Mouse (Mus musculus) neural tube, embryonic 14.5 days (tissue): ENCODE measurements around the gene Lrmda. TPM values are rescaled to one million over a fixed set of nuclear protein-coding genes. Genes with fewer than 3 reads are reported as not detected.

Experiments used
- ATAC-seq: fragments of 200-750 bp; cut with Nextera tagmentation; 2 replicates; pipeline ENCODE4 v1.8.0; 2017; ENCODE audit warnings: low read depth, mild to moderate bottlenecking, moderate TSS enrichment, moderate library complexity
- H3K27ac ChIP-seq: fragments of 300-500 bp; sonication (generic); 2 replicates; pipeline ENCODE4 v1.5.1; 2014; ENCODE audit warnings: low read depth, mild to moderate bottlenecking, control low read depth, low read length, moderate library complexity, mixed read lengths
- H3K27me3 ChIP-seq: fragments of 300-500 bp; sonication (generic); 2 replicates; pipeline ENCODE4 v1.6.1; 2014; ENCODE audit warnings: low read length; ENCODE audit not compliant: control insufficient read depth, insufficient read depth
- H3K36me3 ChIP-seq: fragments of 300-500 bp; sonication (generic); 2 replicates; pipeline ENCODE4 v1.6.1; 2014; ENCODE audit warnings: low read length, mixed read lengths; ENCODE audit not compliant: control insufficient read depth, insufficient read depth
- H3K4me1 ChIP-seq: fragments of 300-500 bp; sonication (generic); 2 replicates; pipeline ENCODE4 v1.6.1; 2014; ENCODE audit warnings: low read length; ENCODE audit not compliant: control insufficient read depth, insufficient read depth
- H3K4me2 ChIP-seq: fragments of 300-500 bp; sonication (generic); 2 replicates; pipeline ENCODE4 v1.6.1; 2014; ENCODE audit warnings: mild to moderate bottlenecking, low read depth, low read length, control low read depth
- H3K4me3 ChIP-seq: fragments of 300-500 bp; sonication (generic); 2 replicates; pipeline ENCODE4 v1.5.1; 2014; ENCODE audit warnings: low read depth, low read length, control low read depth, mixed read lengths
- H3K9ac ChIP-seq: fragments of 300-500 bp; sonication (generic); replicated peaks from 2 replicates; pipeline ENCODE4 v1.6.1; 2014; ENCODE audit warnings: low read depth, mild to moderate bottlenecking, control low read depth, low read length, mixed read lengths
- H3K9me3 ChIP-seq: fragments of 300-500 bp; sonication (generic); 2 replicates; pipeline ENCODE4 v1.6.1; 2016; ENCODE audit warnings: low read length; ENCODE audit not compliant: control insufficient read depth
- WGBS: fragments of 180-500 bp; shearing (Covaris S2); extraction: QIAGEN DNeasy Blood & Tissue Kit; methylation state at CpG from one replicate; pipeline ENCODE4 v1.1.7; 2014; 5-methylcytosine and 5-hydroxymethylcytosine counted together
- polyA plus RNA-seq: library from polyadenylated mRNA; unstranded; fragments of >200 nt; fragmentation: Nextera tagmentation; extraction: Ambion mirVana; gene quantifications from 2 replicates; pipeline ENCODE4 v1.2.1, GENCODE M21; 2014

Lrmda gene
- polyA plus RNA-seq, 1 experiment from 2014 or later, result 0.35 TPM

DNA sequence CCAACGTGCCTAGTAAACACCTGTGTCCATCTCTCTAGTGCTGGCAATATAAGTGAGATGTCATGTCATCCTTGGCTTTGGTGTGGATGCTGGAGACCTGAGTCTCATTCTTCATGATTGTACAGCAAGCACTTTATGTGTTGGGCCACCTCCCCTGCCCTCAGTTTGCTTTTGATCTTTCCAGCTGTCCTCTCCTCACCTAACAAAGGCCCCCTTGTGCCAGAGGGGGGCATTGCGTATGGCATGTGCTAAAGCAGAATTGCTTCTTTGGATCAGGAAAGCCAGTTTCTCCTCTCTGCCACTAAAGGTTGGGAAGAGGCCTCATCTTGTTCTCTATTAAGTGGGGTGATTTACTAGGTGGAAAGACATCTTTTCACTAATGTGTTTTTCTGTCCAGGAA, 264.2 kb downstream of the Lrmda start:
- H3K27me3 ChIP-seq, result no peaks in the 10 kb centered on the region
- H3K4me1 ChIP-seq, result peaks cover 4% of the 10 kb centered on the region; the same call in 1 of the 2 replicates
- no peaks in the 10 kb centered on the region for H3K36me3 ChIP-seq
- no peak for ATAC-seq
- no peaks in the 10 kb centered on the region for H3K9me3 ChIP-seq
- no peak overlapping the region for H3K9ac ChIP-seq
- H3K4me2 ChIP-seq, result no peak overlapping the region
- 83% methylated on average over 2 of the region's 2 CpGs for WGBS
- H3K27ac ChIP-seq, result no peak overlapping the region
- no peak overlapping the region for H3K4me3 ChIP-seq

DNA sequence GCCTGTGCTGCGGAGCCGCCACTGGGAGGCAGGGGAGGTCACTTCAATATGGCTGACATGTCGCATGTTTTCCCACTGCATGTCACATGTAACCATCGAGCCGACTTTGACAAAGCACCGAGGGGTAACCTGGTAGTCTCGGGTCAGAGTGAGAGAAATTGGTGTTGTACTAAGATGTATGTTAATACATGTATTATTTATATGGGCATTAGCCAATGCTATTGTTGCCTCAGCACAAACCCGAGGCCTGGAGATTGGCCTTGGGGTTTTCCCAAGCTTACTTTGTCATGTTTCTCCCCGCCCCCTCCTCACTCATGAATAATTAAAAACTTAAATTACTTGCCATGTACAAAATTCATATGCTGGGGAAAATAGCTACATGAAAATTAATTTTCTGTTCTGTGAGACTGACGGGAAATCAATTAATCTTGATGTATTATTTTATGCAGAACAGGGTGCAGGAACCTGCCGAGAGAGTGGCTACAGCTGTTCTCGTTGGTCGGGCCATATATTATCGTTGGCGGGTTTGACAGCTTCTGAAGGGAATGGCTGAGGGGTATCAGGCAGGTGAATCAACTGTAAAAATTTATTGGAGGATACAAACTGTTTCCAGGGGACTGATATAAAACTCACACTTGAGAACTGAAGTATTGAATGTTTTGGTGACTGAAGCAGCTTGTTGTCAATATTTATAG, 265.5 kb downstream of the Lrmda start:
- Histone ChIP-seq H3K4me2 (no peak overlapping the region), H3K4me1 (peaks cover 4% of the 10 kb centered on the region; the same call in 1 of the 2 replicates), H3K27ac (no peak overlapping the region), H3K9ac (no peak overlapping the region), H3K36me3 (no peaks in the 10 kb centered on the region), H3K4me3 (no peak overlapping the region), H3K27me3 (no peaks in the 10 kb centered on the region), H3K9me3 (no peaks in the 10 kb centered on the region)
- peak; percentile 70; the same call in 1 of the 2 replicates for ATAC-seq
- WGBS, result 48% methylated on average over 15 of the region's 15 CpGs

DNA sequence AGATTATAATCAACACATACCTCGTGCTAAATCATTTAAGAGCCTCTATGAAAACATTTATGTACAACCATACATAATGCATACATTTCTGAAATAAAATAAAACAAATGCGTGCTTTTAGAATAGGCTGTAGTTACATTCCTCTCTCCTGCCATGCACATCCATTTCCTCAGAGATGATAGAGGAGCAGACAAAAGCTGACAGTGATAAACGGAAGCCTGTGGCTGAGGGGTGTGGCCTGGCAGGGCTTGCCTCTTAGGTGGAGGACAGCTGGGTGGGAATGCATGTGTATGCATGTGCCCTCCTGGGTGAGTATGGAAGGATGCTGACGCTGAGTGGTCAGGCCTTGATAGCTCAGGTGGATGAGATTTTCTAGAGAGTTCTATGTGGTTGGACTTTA, 266.3 kb downstream of the Lrmda start:
- ATAC-seq, result no peak
- H3K4me1 ChIP-seq, result peaks cover 4% of the 10 kb centered on the region; the same call in 1 of the 2 replicates
- H3K9ac ChIP-seq, result no peak overlapping the region
- H3K27me3 ChIP-seq, result no peaks in the 10 kb centered on the region
- WGBS, result 64% methylated on average over 4 of the region's 4 CpGs
- no peaks in the 10 kb centered on the region for H3K36me3 ChIP-seq
- H3K4me3 ChIP-seq, result no peak overlapping the region
- no peak overlapping the region for H3K27ac ChIP-seq
- no peaks in the 10 kb centered on the region for H3K9me3 ChIP-seq
- no peak overlapping the region for H3K4me2 ChIP-seq

DNA sequence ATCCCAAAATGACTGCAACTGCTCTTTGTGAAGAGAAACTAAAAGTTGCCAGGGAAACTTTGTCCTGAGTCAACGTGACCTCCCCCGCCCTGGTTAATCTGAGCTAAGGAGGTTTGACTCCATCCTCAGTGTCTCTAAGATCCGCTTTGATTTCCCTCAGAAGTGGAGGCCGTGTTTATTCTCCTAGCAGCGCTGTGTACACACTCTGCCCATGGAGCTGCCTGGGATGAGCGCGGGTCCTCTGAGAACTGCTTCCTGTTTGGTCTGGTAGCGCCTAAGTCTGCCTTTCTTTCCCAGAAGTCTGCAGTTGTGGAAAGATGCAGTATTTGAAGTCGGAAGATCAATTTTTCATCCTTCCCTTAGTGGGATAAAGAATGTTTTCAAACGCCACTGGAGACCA, 268.7 kb downstream of the Lrmda start:
- H3K4me2 ChIP-seq, result no peak overlapping the region
- peaks cover 4% of the 10 kb centered on the region; the same call in 1 of the 2 replicates for H3K4me1 ChIP-seq
- no peak overlapping the region for H3K9ac ChIP-seq
- H3K9me3 ChIP-seq, result no peaks in the 10 kb centered on the region
- 69% methylated on average over 10 of the region's 10 CpGs for WGBS
- H3K27me3 ChIP-seq, result no peaks in the 10 kb centered on the region
- H3K27ac ChIP-seq, result no peak overlapping the region
- no peaks in the 10 kb centered on the region for H3K36me3 ChIP-seq
- no peak for ATAC-seq
- H3K4me3 ChIP-seq, result no peak overlapping the region

DNA sequence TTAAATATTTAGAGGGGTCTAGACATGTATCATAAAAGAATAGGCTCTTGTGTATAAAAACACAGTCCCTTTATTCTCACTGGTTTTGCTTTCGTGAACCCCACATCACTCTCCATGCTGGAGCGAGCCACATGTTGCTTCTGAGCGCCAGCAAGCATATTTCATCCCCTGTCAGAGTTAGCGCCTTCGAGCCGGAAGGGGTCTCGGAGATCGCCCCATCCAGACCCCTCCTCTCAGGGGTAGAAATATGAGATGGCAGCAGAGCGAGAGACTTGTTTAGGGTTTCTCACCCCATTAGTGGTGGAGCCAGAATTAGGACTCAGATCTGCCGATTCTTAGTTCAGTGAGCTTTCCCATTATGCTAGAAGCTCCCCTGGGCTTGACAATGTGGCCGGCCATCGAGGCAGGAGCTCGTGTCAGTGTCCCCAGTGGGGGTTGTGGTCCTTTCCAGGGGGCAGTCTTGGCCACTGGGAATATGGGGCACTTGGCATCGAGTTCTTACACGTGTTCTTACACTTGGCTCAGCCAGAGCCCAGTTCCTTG, 269.9 kb downstream of the Lrmda start:
- 59% methylated on average over 15 of the region's 15 CpGs for WGBS
- Histone ChIP-seq H3K27ac (no peak overlapping the region), H3K4me2 (no peak overlapping the region)

DNA sequence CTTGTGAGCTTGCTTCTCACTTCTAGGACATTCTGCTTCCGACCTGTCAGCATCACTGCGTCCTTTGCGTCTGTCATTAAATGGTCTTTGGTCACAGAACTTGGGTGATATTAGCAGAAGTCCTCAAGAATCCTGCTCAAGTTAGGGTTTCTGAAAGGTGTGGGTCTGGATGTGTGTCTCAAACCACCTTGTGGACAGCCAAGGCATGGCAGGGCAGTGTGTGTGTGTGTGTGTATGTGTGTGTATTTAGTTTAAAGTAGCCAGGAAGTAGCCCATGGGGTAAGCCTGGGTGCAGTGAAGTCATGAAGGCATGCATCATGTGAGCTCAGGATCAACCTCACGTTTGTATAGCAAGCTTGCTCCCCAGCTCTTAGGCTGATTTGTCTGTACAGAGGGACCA, 274.9 kb downstream of the Lrmda start:
- no peak for ATAC-seq
- H3K27ac ChIP-seq, result no peak overlapping the region
- no peak overlapping the region for H3K4me3 ChIP-seq
- H3K4me1 ChIP-seq, result peaks cover 2% of the 10 kb centered on the region; the same call in 1 of the 2 replicates
- H3K9me3 ChIP-seq, result no peaks in the 10 kb centered on the region
- no peaks in the 10 kb centered on the region for H3K27me3 ChIP-seq
- H3K9ac ChIP-seq, result no peak overlapping the region
- no peak overlapping the region for H3K4me2 ChIP-seq
- no peaks in the 10 kb centered on the region for H3K36me3 ChIP-seq
- 88% methylated on average over 4 of the region's 4 CpGs for WGBS

More for the DNA sequence above, 269.9 kb downstream of the Lrmda start:
- H3K27me3 ChIP-seq, result no peaks in the 10 kb centered on the region
- ATAC-seq, result no peak
- H3K36me3 ChIP-seq, result no peaks in the 10 kb centered on the region
- no peaks in the 10 kb centered on the region for H3K9me3 ChIP-seq
- H3K4me1 ChIP-seq, result peaks cover 4% of the 10 kb centered on the region; the same call in 1 of the 2 replicates
- no peak overlapping the region for H3K4me3 ChIP-seq
- H3K9ac ChIP-seq, result no peak overlapping the region

GRCm38 (mm10) chr14:22296655-22297239, 277.2 kb downstream of the Lrmda start:
- H3K4me2 ChIP-seq, result no peak overlapping the region
- H3K9ac ChIP-seq, result no peak overlapping the region
- ATAC-seq, result no peak
- no peak overlapping the region for H3K4me3 ChIP-seq
- no peaks in the 10 kb centered on the region for H3K36me3 ChIP-seq
- no peaks in the 10 kb centered on the region for H3K9me3 ChIP-seq
- 35% methylated on average over 3 of the region's 3 CpGs for WGBS
- H3K27ac ChIP-seq, result no peak overlapping the region
- H3K27me3 ChIP-seq, result no peaks in the 10 kb centered on the region
- peaks cover 2% of the 10 kb centered on the region; the same call in 1 of the 2 replicates for H3K4me1 ChIP-seq

GRCm38 (mm10) chr14:22306759-22307158, 287.2 kb downstream of the Lrmda start:
- no peak for ATAC-seq

DNA sequence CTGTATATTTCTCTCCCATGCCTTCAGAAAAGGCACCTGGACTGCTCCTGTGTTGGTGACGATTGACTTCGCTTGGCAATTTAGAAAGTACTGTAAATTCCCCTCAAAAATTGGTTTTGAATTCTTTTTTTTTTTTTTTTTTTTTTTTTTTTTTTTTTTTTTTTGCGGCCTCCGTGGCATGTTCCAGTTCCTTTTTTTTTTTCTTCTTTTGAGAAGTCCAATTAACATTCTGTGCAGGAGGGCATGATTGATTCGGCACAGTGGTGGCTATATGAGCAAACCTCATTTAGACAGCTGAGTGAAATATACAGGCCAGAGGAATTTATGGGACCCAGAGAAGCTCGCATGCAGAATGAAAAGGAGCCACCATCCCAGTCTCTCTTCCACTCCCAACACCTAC, 288.5 kb downstream of the Lrmda start:
- H3K36me3 ChIP-seq, result no peaks in the 10 kb centered on the region
- no peak overlapping the region for H3K9ac ChIP-seq
- no peaks in the 10 kb centered on the region for H3K9me3 ChIP-seq
- no peak overlapping the region for H3K27ac ChIP-seq
- H3K4me2 ChIP-seq, result no peak overlapping the region
- H3K27me3 ChIP-seq, result no peaks in the 10 kb centered on the region
- 26% methylated on average over 6 of the region's 6 CpGs for WGBS
- H3K4me3 ChIP-seq, result no peak overlapping the region
- peaks cover 14% of the 10 kb centered on the region; the same call in 1 of the 2 replicates for H3K4me1 ChIP-seq
- no peak for ATAC-seq

More at GRCm38 (mm10) chr14:22306759-22307158, 287.2 kb downstream of the Lrmda start:
- WGBS, result 52% methylated on average over 5 of the region's 5 CpGs
- Histone ChIP-seq H3K4me2 (no peak overlapping the region), H3K4me1 (peaks cover 14% of the 10 kb centered on the region; the same call in 1 of the 2 replicates), H3K27ac (no peak overlapping the region), H3K9ac (no peak overlapping the region), H3K9me3 (no peaks in the 10 kb centered on the region), H3K36me3 (no peaks in the 10 kb centered on the region), H3K4me3 (no peak overlapping the region), H3K27me3 (no peaks in the 10 kb centered on the region)
